Comparison of ENCODE assay signal across 18 mouse cellular contexts in genomic region chr1:170346266-170346665, GRCm38 (mm10). TPM values are rescaled to one million over a fixed set of nuclear protein-coding genes. Genes with fewer than 3 reads are reported as not detected.
DNase-seq lines count a peak whose midpoint lies in the region; ATAC-seq lines count a peak whose summit lies in the region.
"Had no signal": no experiment of that assay in that cellular context is flagged by ENCODE, and none has a peak within 500 bp of the region (broad histone marks: within the 10 kb centered on the region; RNA-seq: fewer than 3 reads in every experiment).

No protein-coding gene starts in this region.

- WGBS in kidney, embryonic 15.5 days = 79% methylated on average over 3 of the region's 3 CpGs
- 68% methylated on average over 3 of the region's 3 CpGs for WGBS in heart, embryonic 15.5 days
- WGBS in midbrain, embryonic 10.5 days = 89% methylated on average over 3 of the region's 3 CpGs

- no peaks in the 10 kb centered on the region for H3K4me1 ChIP-seq in kidney, embryonic 15.5 days
- H3K4me1 ChIP-seq in heart, embryonic 15.5 days (replicated peaks) = peaks cover 5% of the 10 kb centered on the region
- peaks cover 11% of the 10 kb centered on the region; the same call in 1 of the 2 replicates for H3K4me1 ChIP-seq in midbrain, embryonic 10.5 days

- no peaks in the 10 kb centered on the region for H3K36me3 ChIP-seq in kidney, embryonic 15.5 days
- H3K36me3 ChIP-seq in heart, embryonic 15.5 days = no peaks in the 10 kb centered on the region
- no peaks in the 10 kb centered on the region for H3K36me3 ChIP-seq in midbrain, embryonic 10.5 days
- H3K36me3 ChIP-seq: embryonic facial prominence, embryonic 15.5 days; forebrain, embryonic 12.5 days; G1E had no signal

- no peaks in the 10 kb centered on the region for H3K27me3 ChIP-seq in kidney, embryonic 15.5 days
- H3K27me3 ChIP-seq in heart, embryonic 15.5 days = no peaks in the 10 kb centered on the region
- peaks cover 5% of the 10 kb centered on the region; the same call in 1 of the 2 replicates for H3K27me3 ChIP-seq in midbrain, embryonic 10.5 days (ENCODE audit: low read depth, poor library complexity, severe bottlenecking)
- H3K27me3 ChIP-seq: embryonic facial prominence, embryonic 15.5 days; forebrain, embryonic 12.5 days had no signal

- H3K9me3 ChIP-seq in kidney, embryonic 15.5 days (replicated peaks) = no peaks in the 10 kb centered on the region
- H3K9me3 ChIP-seq in heart, embryonic 15.5 days (replicated peaks) = no peaks in the 10 kb centered on the region
- H3K9me3 ChIP-seq in midbrain, embryonic 10.5 days (replicated peaks) = no peaks in the 10 kb centered on the region
- H3K9me3 ChIP-seq: embryonic facial prominence, embryonic 15.5 days; forebrain, embryonic 12.5 days; G1E had no signal

- no peak overlapping the region for H3K27ac ChIP-seq in kidney, embryonic 15.5 days
- peak overlapping the region; percentile 10; the same call in 1 of the 2 replicates for H3K27ac ChIP-seq in heart, embryonic 15.5 days
- H3K27ac ChIP-seq in midbrain, embryonic 10.5 days (replicated peaks) = no peak overlapping the region
- H3K27ac ChIP-seq: embryonic facial prominence, embryonic 15.5 days; forebrain, embryonic 12.5 days; heart, adult 2 months; hindbrain, postnatal 0 days had no signal

- no peak overlapping the region for H3K4me3 ChIP-seq in kidney, embryonic 15.5 days (replicated peaks)
- H3K4me3 ChIP-seq in heart, embryonic 15.5 days = no peak overlapping the region
- no peak overlapping the region for H3K4me3 ChIP-seq in midbrain, embryonic 10.5 days
- H3K4me3 ChIP-seq: embryonic facial prominence, embryonic 15.5 days; forebrain, embryonic 12.5 days; heart, adult 2 months had no signal

- H3K9ac ChIP-seq in kidney, embryonic 15.5 days = no peak overlapping the region
- H3K9ac ChIP-seq in heart, embryonic 15.5 days = no peak overlapping the region
- H3K9ac ChIP-seq: embryonic facial prominence, embryonic 15.5 days; forebrain, embryonic 12.5 days had no signal

- no peak for ATAC-seq in kidney, embryonic 15.5 days (replicated peaks; ENCODE audit: low FRiP score)
- 0 out of 2 replicates have a peak, but pooled peaks have one; percentile 53 for ATAC-seq in heart, embryonic 15.5 days (replicated peaks; ENCODE audit: insufficient number of reproducible peaks, insufficient read depth, low FRiP score, low read depth)
- ATAC-seq: hindbrain, postnatal 0 days had no signal

- H3K4me2 ChIP-seq in kidney, embryonic 15.5 days = no peak overlapping the region
- no peak overlapping the region for H3K4me2 ChIP-seq in heart, embryonic 15.5 days
- H3K4me2 ChIP-seq: embryonic facial prominence, embryonic 15.5 days; forebrain, embryonic 12.5 days; midbrain, embryonic 11.5 days had no signal

- peak; percentile 70 for DNase-seq in kidney, adult 11 months
- peak; percentile 44 for DNase-seq in kidney, postnatal 10 days
- DNase-seq in lung, postnatal 36 days = peak; percentile 61
- no peak for DNase-seq in midbrain, embryonic 10.5 days (ENCODE audit: low spot score)
- DNase-seq in spleen, postnatal 10 days (ENCODE audit: low spot score in 2 of 2) = no peak
- DNase-seq: adrenal gland, postnatal 14 days; cerebellum, adult 2 months; liver; right cerebral cortex, adult 18-20 months; spleen, adult 18-20 months had no signal

RNA-seq across cellular contexts. Expression of gene Spata46, which starts 37.7 kb away (rescaled TPM):
- polyA plus RNA-seq in kidney, embryonic 15.5 days (2015; fragmentation: Nextera tagmentation; extraction: Ambion mirVana) = 2.1 and 2.5 TPM in 2 replicates
- polyA plus RNA-seq in heart, embryonic 15.5 days (2015; fragmentation: Nextera tagmentation; extraction: Ambion mirVana) = 1.6 and 1.7 TPM in 2 replicates
- 0.84 and 1.4 TPM in 2 replicates for polyA plus RNA-seq in midbrain, embryonic 10.5 days (2016; fragmentation: Nextera tagmentation; extraction: Ambion mirVana)
- polyA plus RNA-seq: cerebellum, adult 2 months; G1E had no signal

RNA-seq across cellular contexts. Expression of gene Gm7694, which starts 40.1 kb away (rescaled TPM):
- 5.8 TPM in 2 replicates for polyA plus RNA-seq in kidney, embryonic 15.5 days (2015; fragmentation: Nextera tagmentation; extraction: Ambion mirVana)
- 4.0 and 5.1 TPM in 2 replicates for polyA plus RNA-seq in heart, embryonic 15.5 days (2015; fragmentation: Nextera tagmentation; extraction: Ambion mirVana)
- 2.7 and 3.1 TPM in 2 replicates for polyA plus RNA-seq in midbrain, embryonic 10.5 days (2016; fragmentation: Nextera tagmentation; extraction: Ambion mirVana)

Comparison
In these comparisons a context has a peak if more than half of its experiments do, and no peak if none do; other contexts are left out.
1. DNase-seq: peak in kidney, adult 11 months (single experiment), kidney, postnatal 10 days (single experiment) and lung, postnatal 36 days (single experiment); none in midbrain, embryonic 10.5 days (single experiment) and spleen, postnatal 10 days (0 of 2).